Mouse (Mus musculus) neutrophil, adult 65 days (primary cell): ENCODE results near the gene Wbp1l. TPM values are rescaled to one million over a fixed set of nuclear protein-coding genes. Genes with fewer than 3 reads are reported as not detected.

Experiments
- total RNA-seq: library from RNA; stranded (reverse); gene quantifications from 2 replicates; pipeline ENCODE4 v1.2.4, GENCODE M21; 2023

Wbp1l gene
- total RNA-seq: 69.1 and 102 TPM in 2 replicates

GRCm38 (mm10) chr19:46598720-46599252 is at the start of gene Wbp1l:
Wbp1l (plus strand) TSS chr19:46599084.

GRCm38 (mm10) chr19:46572951-46573937 is 25.6 kb upstream of the Wbp1l start, which contains the start of the genes Arl3 and Sfxn2:
Arl3 (minus strand) TSS chr19:46573198.
Sfxn2 (plus strand) TSS chr19:46573365.

GRCm38 (mm10) chr19:46672766-46673418 is 74.0 kb downstream of the Wbp1l start, which contains the start of gene Cyp17a1:
Cyp17a1 (minus strand) TSS chr19:46673172.

GRCm38 (mm10) chr19:46689460-46690372 is 90.8 kb downstream of the Wbp1l start, which contains the start of gene Borcs7:
Borcs7 (plus strand) TSS chr19:46689906.

Other genes starting within 250 kb of the Wbp1l start
- gene 2310034G01Rik, start 248.8 kb upstream of the Wbp1l start, total RNA-seq: 0.39 TPM in 1 of 2 replicates, not detected in the other
- 93.9 and 109 TPM in 2 replicates for gene Actr1a, start 203.3 kb upstream of the Wbp1l start, total RNA-seq
- 7.1 and 9.5 TPM in 2 replicates for gene Sufu, start 202.2 kb upstream of the Wbp1l start, total RNA-seq
- gene Trim8, start 97.4 kb upstream of the Wbp1l start, total RNA-seq: 50.4 and 55.7 TPM in 2 replicates
- 10.4 and 12.2 TPM in 2 replicates for gene Arl3, start 25.9 kb upstream of the Wbp1l start, total RNA-seq
- 8.5 and 8.7 TPM in 2 replicates for gene Sfxn2, start 25.7 kb upstream of the Wbp1l start, total RNA-seq
- gene Cyp17a1, start 74.1 kb downstream of the Wbp1l start, total RNA-seq: not detected in 2 replicates
- 2.7 and 3.2 TPM in 2 replicates for gene Borcs7, start 90.8 kb downstream of the Wbp1l start, total RNA-seq
- 16.8 TPM in 2 replicates for gene As3mt, start 108.4 kb downstream of the Wbp1l start, total RNA-seq
- gene Cnnm2, start 162.5 kb downstream of the Wbp1l start, total RNA-seq: 4.0 and 7.9 TPM in 2 replicates